Mouse (Mus musculus) gastrocnemius, postnatal 4 days (tissue): Measurements from ENCODE around the gene Duox1. TPM values are rescaled to one million over a fixed set of nuclear protein-coding genes. Genes with fewer than 3 reads are reported as not detected.
A peak's percentile ranks its signal among the peaks of the same experiment; 100 is the strongest.
"Not testable (repeated sequence)": the region's sequence is repeated elsewhere in the genome, so short reads cannot be mapped to it uniquely, and the experiment has no call there.

Experiments used
- DNase-seq, 2 experiments: peaks; one replicate each; pipeline ENCODE4 v3.0.0; 2021 to 2022; ENCODE audit warnings: low spot score in 2 of 2, mixed read lengths in 2 of 2
- total RNA-seq, 2 experiments: library from RNA; stranded (reverse); gene quantifications; 2 replicates each; pipeline ENCODE4 v1.2.3; 2021

Gene Duox1
- total RNA-seq, 2 experiments from 2014 or later: 0.37 to 0.49 TPM

DNA sequence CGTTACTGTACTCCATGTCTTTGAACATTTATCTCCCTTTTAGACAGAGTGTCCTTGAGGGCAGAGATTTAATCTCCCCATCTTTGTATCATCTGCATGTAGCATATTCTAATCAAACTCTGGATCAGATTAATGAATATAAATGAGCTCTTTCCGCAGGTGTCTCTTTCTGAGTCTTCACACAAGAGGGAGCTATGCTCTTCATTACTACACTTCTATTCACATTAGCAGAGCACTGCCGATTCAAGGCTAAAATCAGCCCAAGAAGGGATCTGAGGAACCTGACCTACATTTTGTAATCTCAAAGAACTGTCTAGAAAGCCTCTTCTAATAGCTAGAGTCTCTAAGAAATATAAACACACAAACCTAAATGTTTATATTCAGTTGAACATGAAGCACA, 5.8 kb upstream of the Duox1 start:
- DNase-seq: no peak

DNA sequence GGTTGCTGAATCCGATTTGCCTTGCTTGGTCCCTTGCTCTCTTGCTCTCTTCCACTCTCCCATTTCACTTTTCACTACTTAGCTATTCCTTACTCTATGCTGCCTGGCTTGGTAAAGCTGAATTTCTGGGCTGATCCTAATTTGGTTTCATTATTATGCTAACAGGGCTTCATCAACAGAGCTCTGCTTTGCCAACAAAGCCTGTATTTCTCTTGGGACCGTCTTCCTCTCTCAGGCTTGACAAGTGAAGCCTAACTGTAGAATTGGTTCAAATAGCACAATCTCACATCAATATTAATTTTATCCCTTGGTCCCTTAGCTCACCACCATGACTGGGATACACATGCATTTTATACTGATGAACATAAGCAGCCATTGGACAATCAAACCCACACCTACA, 3.9 kb upstream of the Duox1 start:
- no peak for DNase-seq

DNA sequence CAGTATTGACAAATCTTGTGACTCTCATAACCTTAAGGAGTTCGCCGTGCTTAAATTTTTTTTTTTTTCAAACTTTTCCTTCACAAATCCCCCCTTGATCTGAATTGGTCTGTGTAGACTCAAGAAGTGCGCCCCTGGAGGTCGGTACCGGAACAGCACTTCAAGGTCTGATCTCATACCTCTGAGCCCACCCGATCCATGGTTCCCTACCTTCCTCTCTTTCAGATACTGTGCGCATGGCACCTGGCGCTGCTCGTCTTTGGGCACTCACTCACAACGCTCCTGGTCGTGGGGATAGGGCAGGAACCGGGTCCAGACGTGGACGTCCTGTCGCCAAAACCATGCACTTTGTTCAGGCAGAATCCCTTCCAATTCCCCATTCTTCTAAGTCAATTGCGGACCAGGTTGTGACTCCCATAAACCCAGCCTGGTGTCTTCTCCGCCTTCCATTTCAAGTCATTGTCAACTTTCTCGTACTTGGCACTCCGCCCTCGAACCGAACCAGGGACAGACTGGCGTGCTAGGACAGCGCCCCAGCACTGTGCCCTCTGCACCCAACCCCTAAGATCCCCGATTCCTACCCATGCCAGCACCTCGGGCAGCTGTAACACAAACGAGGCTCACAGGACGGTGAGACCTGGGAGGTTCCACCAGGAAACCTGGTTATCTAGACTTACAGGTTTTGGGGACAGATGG, 2.6 kb upstream of the Duox1 start:
- DNase-seq: peak; percentile 52 to 67

DNA sequence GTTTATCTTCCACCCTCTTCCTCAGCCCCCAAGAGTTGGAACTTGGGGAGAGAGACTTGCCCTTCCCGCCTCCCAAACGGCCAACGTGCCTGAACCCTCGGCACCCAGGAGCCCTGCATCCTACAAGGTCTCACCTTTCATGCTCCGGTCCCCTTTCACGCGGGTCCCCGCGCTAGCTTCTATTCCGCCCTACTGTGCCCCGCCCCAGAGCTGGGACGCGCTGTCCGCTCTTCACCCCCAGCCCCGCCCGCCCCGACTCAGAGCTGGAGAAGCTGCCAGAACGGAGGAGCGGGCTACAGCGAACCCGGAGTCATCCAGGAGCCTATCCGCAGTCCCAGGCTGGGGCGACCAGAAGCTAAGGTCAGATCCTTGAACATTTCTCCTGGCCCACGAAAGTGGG, 1.9 kb upstream of the Duox1 start, which contains the start of gene Duoxa1:
Gene Duoxa1, minus strand, starts transcription at position 195 of the 400 bp plus-strand sequence.
- DNase-seq: no peak

DNA sequence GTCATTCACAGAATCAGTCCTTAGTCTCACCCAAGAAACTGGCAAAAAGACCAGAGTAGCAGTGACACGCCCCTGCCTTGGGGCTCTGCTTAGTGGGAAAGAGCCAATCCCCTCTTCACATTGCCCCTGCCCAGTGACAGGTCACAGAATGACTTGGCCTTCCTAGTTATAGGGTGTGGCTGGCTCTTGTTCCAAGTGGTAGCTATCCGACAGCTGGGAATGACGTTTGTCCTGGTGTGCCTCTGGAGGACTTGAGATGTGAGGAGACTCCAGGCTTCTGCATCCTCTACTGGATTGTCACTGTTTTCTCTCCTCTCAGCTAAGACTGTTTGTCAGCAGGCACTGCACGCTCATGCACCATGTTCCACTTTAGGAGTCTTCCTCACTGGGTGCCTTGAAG, 1.9 kb downstream of the Duox1 start:
- DNase-seq: no peak

DNA sequence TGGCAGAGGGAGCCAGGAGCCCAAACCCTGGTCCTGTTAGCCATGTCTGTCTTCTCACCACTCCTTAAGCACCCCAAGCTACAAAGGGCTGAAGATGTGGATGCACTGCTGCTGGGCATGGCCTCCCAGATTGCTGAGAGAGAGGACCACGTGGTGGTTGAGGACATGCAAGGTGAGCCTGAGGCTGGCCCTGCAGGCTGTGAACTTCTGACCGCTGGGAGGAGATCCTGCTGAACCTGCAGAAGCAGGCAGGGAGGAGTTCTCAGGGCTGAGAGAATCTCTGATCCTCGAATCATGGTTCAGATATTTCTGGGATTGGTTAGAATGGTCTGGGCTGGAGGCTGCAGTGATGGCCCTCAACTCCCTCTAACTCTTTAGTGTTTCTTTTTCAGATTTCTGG, 8.5 kb downstream of the Duox1 start:
- DNase-seq: no peak

DNA sequence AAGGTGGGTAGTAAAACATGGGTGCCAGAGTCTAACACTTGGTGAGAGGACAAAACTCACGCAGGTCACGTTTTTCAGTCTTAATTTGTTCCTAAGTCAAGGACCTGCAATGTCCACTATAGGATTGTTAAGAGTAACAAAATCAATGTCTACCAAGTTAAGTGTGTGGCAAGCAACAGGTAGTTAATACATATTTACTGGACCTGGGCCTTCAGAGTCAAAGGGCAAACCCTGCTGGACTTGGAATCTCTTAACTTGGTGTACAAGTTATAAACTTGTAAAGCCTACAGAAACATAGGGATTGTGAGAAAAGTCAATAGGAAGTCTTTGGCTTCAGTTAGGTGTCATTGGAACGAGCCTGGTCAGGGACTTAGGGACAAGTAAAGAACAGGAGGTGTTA, 9.1 kb downstream of the Duox1 start:
- no peak for DNase-seq

DNA sequence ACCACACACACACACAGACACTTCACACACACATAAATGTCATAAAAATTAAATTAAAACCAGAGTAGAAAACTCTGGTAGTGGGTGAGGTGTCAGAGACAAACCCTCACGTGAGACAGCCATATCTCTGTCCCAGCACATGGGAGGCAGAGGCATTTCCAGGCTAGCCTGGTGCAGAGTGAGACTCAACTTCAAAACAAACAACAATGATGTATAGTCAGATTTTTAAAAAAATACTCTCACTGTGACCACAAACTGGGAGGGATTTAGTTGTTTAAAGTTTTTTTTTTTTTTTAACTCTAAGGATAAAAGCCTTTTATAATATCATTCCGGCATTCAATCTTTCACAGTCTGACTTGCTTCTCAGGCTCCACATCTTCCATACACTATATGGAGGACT, 9.9 kb downstream of the Duox1 start:
- no peak for DNase-seq

GRCm38 (mm10) chr2:122327986-122328385, 12.5 kb downstream of the Duox1 start:
- DNase-seq: no peak

DNA sequence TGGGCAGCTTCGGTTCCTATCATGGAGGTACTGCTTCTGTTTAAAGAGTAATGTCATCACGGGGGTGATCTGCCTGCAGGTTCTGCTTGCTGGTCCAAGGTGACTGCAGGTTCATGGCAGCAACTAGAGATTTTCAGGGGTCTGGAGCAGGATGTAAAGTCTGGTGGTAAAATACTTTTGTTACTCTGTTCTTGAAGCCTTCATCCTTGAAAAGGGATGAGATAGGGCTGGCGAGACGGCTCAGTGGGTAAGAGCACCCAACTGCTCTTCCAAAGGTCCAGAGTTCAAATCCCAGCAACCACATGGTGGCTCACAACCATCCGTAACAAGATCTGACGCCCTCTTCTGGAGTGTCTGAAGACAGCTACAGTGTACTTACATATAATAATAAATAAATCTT, 14.8 kb downstream of the Duox1 start:
- not testable (repeated sequence) for DNase-seq

- DNase-seq: no peak
Observed at GRCm38 (mm10) chr2:122332222-122332621, 16.8 kb downstream of the Duox1 start.

DNA sequence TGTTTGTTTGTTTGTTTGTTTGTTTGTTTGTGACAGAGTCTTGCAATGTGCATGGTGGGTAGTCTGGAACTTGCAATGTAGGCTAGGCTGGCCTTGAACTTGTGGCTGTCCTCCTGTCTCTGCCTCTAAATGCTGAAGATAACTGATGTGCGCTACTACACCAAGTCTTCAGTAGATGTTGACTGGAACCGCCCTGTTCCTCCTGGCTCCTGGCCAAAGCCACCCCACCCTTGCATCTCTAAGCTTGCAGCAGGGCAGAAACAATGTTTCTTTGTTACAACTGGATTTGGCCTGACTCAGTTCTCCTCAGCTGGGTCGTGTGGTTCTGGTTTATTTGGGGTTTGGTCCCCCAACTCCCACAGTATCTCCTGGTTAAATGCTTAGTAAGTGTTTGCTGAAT, 18.7 kb downstream of the Duox1 start:
- DNase-seq: peak in 1 of 2 experiments; percentile 44

DNA sequence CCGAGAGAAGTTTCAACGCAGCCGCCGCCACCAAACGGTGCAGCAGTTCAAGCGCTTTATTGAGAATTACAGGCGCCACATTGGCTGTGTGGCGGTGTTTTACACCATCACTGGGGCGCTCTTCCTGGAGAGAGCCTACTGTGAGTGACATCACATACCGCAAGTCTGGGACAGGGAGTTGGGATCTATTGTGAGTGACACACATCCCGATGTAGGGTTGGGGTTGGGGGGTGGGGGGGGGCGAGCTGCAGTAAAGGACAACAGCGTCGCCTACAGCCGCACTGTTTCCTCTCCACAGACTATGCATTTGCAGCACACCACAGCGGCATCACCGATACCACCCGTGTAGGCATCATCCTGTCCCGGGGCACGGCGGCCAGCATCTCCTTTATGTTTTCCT, 21.8 kb downstream of the Duox1 start:
- DNase-seq: no peak

- no peak for DNase-seq
Observed at GRCm38 (mm10) chr2:122345106-122345893, 29.8 kb downstream of the Duox1 start.

DNA sequence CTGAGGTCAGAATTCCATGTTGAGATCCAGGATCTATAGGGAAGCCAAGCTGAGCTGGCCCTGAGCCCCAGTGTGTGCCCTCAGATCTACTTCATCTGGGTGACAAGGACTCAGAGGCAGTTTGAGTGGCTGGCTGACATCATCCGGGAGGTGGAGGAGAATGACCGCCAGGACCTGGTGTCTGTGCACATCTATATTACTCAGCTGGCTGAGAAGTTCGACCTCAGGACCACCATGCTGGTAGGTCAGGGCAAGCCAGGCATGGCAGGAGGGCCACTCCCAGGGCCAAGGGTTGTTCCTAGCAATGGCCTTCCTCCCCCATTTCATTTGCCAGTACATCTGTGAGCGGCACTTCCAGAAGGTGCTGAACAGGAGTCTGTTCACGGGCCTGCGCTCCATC, 30.7 kb downstream of the Duox1 start:
- not testable (repeated sequence) for DNase-seq

- no peak for DNase-seq
Observed at GRCm38 (mm10) chr2:122347257-122347656, 31.8 kb downstream of the Duox1 start.

DNA sequence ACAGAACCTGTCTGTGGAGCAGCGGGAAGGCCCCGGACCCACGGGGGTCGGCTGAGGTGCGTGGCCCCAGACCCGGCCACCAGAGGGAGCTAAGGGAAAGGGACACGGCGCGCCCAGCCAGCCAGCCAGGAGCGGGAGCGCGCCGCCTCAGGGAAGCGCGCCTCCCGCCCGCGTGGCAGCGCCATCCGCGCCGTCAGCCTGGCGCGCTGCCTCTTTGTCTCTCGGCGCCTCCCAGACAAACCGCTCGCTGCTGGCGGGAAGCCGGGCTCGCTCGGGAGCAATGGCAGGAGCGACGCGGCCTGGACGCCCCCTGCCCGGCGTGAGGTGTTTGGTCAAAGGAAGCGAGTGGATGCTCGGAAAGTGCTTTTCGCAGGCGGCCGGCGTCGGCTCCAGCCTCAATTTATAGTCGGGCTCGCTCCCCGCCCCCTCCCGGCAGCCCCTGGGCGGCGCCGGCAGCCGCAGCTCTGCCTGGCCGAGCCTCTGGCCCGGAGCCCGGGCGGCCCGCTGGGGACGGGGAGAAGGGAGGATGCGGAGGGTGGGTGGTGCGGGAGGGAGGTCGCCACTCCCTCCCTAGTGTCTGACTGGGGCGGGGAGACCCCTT, 33.2 kb downstream of the Duox1 start:
- DNase-seq: peak; percentile 94 to 96

DNA sequence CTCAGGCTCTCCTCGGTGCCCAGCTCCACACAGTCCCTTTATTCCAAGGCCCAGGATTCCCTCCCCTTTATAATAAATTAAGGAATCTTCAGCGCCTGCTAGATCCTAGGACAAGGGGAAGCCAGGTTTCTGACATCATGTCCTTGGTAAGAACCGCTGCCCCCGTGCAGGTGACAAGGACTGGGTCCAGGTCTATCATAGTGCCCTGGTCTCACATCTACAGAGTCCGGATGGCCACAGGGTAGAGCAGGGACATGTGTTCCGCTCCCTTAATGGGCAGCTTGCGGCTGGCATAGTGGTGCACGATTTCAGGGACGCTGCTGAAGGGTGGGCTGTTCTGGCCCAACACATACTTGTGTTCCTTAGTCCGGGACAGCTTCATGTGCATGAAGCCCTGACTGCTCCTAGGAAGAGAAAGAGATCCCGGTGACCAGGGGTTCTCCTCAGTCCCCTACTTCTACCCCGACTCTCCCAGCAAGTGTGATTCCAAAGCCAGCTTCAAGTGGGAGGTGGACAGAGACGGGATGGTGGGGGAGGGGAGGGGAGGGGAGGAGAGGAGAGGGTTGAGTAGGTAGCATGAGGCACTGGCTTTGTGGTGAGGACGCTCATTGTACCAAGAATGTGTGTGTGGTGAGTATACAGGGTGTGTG, 33.8 kb downstream of the Duox1 start:
- no peak for DNase-seq

- no peak for DNase-seq
Observed at GRCm38 (mm10) chr2:122351156-122351930, 35.9 kb downstream of the Duox1 start.

DNA sequence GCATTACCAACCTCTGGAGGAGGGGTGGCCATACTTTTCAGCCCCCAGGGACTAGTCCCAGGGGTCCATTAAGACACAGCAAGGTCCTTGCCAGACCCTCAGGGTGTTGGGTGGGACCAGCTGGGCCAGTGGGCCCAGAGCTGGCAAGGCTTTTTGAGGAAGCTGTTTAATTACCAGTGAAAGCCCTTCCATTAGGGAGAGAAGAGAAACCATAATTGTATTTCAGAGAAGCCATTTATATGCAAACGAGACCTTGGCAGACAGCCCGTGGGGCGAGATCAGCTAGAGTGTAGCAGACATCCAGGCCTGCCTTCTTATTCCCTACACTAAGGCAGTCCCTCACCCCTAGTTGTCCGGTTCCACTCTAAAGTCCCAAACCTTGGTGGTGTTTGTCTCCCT, 36.5 kb downstream of the Duox1 start:
- peak in 1 of 2 experiments; percentile 41 for DNase-seq

- DNase-seq: no peak
Observed at GRCm38 (mm10) chr2:122352992-122353391, 37.5 kb downstream of the Duox1 start.
